Mouse (Mus musculus) urinary bladder, postnatal 36 days (tissue): ENCODE measurements around the gene Iqcg.

Experiments
- DNase-seq, 2 experiments: peaks; one replicate each; pipeline ENCODE4 v3.0.0; 2022; ENCODE audit warnings: low spot score in 2 of 2, mixed read lengths in 1 of 2

Iqcg gene

GRCm38 (mm10) chr16:33053141-33053540, 2.9 kb downstream of the Iqcg start:
- no peak for DNase-seq

GRCm38 (mm10) chr16:33049809-33050208, 6.2 kb downstream of the Iqcg start:
- no peak for DNase-seq

GRCm38 (mm10) chr16:33048686-33049085, 7.3 kb downstream of the Iqcg start:
- no peak for DNase-seq

GRCm38 (mm10) chr16:33048004-33048403, 8.0 kb downstream of the Iqcg start:
- no peak for DNase-seq

- DNase-seq, result no peak
Observed at GRCm38 (mm10) chr16:33043268-33043667, 12.8 kb downstream of the Iqcg start.

- no peak for DNase-seq
Observed at GRCm38 (mm10) chr16:33042682-33043081, 13.3 kb downstream of the Iqcg start.

- DNase-seq, result no peak
Observed at GRCm38 (mm10) chr16:33036006-33036405, 20.0 kb downstream of the Iqcg start.

GRCm38 (mm10) chr16:33026357-33026756, 29.7 kb downstream of the Iqcg start:
- DNase-seq, result no peak

- DNase-seq, result no peak
Observed at GRCm38 (mm10) chr16:33024456-33025104, 31.4 kb downstream of the Iqcg start.

- DNase-seq, result peak; percentile 84 to 86
Observed at GRCm38 (mm10) chr16:33023750-33024149, 32.3 kb downstream of the Iqcg start.

GRCm38 (mm10) chr16:33021381-33021780, 34.6 kb downstream of the Iqcg start:
- no peak for DNase-seq

- peak in 1 of 2 experiments; percentile 28 for DNase-seq
Observed at GRCm38 (mm10) chr16:33019117-33019770, 36.8 kb downstream of the Iqcg start.

- peak in 1 of 2 experiments; percentile 5 for DNase-seq
Observed at GRCm38 (mm10) chr16:33017677-33018349, 38.2 kb downstream of the Iqcg start.

- no peak for DNase-seq
Observed at GRCm38 (mm10) chr16:33015986-33016385, 40.0 kb downstream of the Iqcg start.

- DNase-seq, result no peak
Observed at GRCm38 (mm10) chr16:33015396-33015907, 40.6 kb downstream of the Iqcg start.

- no peak for DNase-seq
Observed at GRCm38 (mm10) chr16:33014921-33015320, 41.1 kb downstream of the Iqcg start.

- DNase-seq, result no peak
Observed at GRCm38 (mm10) chr16:33013801-33014200, 42.2 kb downstream of the Iqcg start.

GRCm38 (mm10) chr16:33010166-33010565, 45.9 kb downstream of the Iqcg start:
- DNase-seq, result no peak

- no peak for DNase-seq
Observed at GRCm38 (mm10) chr16:33007436-33007835, 48.6 kb downstream of the Iqcg start.

GRCm38 (mm10) chr16:33006888-33007287, 49.1 kb downstream of the Iqcg start:
- no peak for DNase-seq

GRCm38 (mm10) chr16:33005216-33005615, 50.8 kb downstream of the Iqcg start:
- DNase-seq, result no peak

- no peak for DNase-seq
Observed at GRCm38 (mm10) chr16:32992158-32992557, 63.9 kb downstream of the Iqcg start.

- DNase-seq, result no peak
Observed at GRCm38 (mm10) chr16:32984631-32985030, 71.4 kb downstream of the Iqcg start.
